Comparison of ENCODE assay signal across 34 mouse cellular contexts in genomic region chr11:49112624-49113219, GRCm38 (mm10). TPM values are rescaled to one million over a fixed set of nuclear protein-coding genes. Genes with fewer than 3 reads are reported as not detected.
DNase-seq lines count a peak whose midpoint lies in the region; ATAC-seq and TF ChIP-seq lines count a peak whose summit lies in the region.
"Had no signal": no experiment of that assay in that cellular context is flagged by ENCODE, and none has a peak within 500 bp of the region (broad histone marks: within the 10 kb centered on the region; RNA-seq: fewer than 3 reads in every experiment).

No protein-coding gene starts in this region.

- DNase-seq in kidney, postnatal 4 days, result peak; percentile 35 to 43
- DNase-seq in kidney, postnatal 25 days, result no peak
- DNase-seq in lung, embryonic 14.5 days, result peak; percentile 68
- DNase-seq in lung, postnatal 25 days (ENCODE audit: low spot score), result no peak
- no peak for DNase-seq in thymus, postnatal 14 days
- DNase-seq: adrenal gland, adult 2 months; cerebellum, adult 18-20 months; cerebellum, postnatal 14 days; gastrocnemius, adult 2 months; heart, postnatal 4 days; kidney, adult 11 months; liver, embryonic 13.5 days; lung, adult 2 months; lung, postnatal 36 days; retina, postnatal 1 day; thymus, adult 2 months had no signal

- no peak overlapping the region for H3K4me2 ChIP-seq in lung, embryonic 14.5 days
- H3K4me2 ChIP-seq in intestine, embryonic 15.5 days (replicated peaks), result no peak overlapping the region
- H3K4me2 ChIP-seq: hindbrain, embryonic 15.5 days; liver, embryonic 13.5 days; midbrain, embryonic 15.5 days; neural tube, embryonic 12.5 days had no signal

- 64% methylated on average over 6 of the region's 6 CpGs for WGBS in lung, embryonic 14.5 days
- 62% methylated on average over 6 of the region's 6 CpGs for WGBS in intestine, embryonic 15.5 days

- H3K9ac ChIP-seq in lung, embryonic 14.5 days, result no peak overlapping the region
- H3K9ac ChIP-seq in intestine, embryonic 15.5 days, result no peak overlapping the region
- H3K9ac ChIP-seq: hindbrain, embryonic 15.5 days; liver, embryonic 13.5 days; midbrain, embryonic 15.5 days; neural tube, embryonic 12.5 days had no signal

- TF ChIP-seq CTCF in lung, embryonic 14.5 days (IDR thresholded peaks at IDR 0.05; ENCODE audit: low read depth), result no peak

- H3K36me3 ChIP-seq in lung, embryonic 14.5 days (ENCODE audit: insufficient read depth), result no peaks in the 10 kb centered on the region
- H3K36me3 ChIP-seq in intestine, embryonic 15.5 days, result no peaks in the 10 kb centered on the region
- H3K36me3 ChIP-seq: forebrain, embryonic 10.5 days; hindbrain, embryonic 15.5 days; liver, embryonic 13.5 days; midbrain, embryonic 15.5 days; neural tube, embryonic 12.5 days had no signal

- H3K27ac ChIP-seq in lung, embryonic 14.5 days (ENCODE audit: low read depth), result no peak overlapping the region
- H3K27ac ChIP-seq in intestine, embryonic 15.5 days, result no peak overlapping the region
- H3K27ac ChIP-seq: forebrain, embryonic 10.5 days; gastrocnemius, adult 2 months; hindbrain, embryonic 15.5 days; layer of hippocampus, adult 2 months; liver, embryonic 13.5 days; midbrain, embryonic 15.5 days; neural tube, embryonic 12.5 days; stomach, postnatal 0 days had no signal

- no peaks in the 10 kb centered on the region for H3K4me1 ChIP-seq in lung, embryonic 14.5 days (ENCODE audit: insufficient read depth)
- no peaks in the 10 kb centered on the region for H3K4me1 ChIP-seq in intestine, embryonic 15.5 days (replicated peaks)
- H3K4me1 ChIP-seq: hindbrain, embryonic 15.5 days; liver, embryonic 13.5 days; midbrain, embryonic 15.5 days; neural tube, embryonic 12.5 days had no signal

- ATAC-seq in lung, embryonic 14.5 days (ENCODE audit: insufficient read depth), result peak; percentile 77; the same call in 1 of the 2 replicates
- peak; percentile 61 for ATAC-seq in intestine, embryonic 15.5 days
- ATAC-seq in megakaryocyte progenitor cell, adult 5-6 weeks (replicated peaks; ENCODE audit: poor library complexity), result 0 out of 2 replicates have a peak, but pooled peaks have one; percentile 20
- ATAC-seq: midbrain, embryonic 15.5 days had no signal

- no peaks in the 10 kb centered on the region for H3K9me3 ChIP-seq in lung, embryonic 14.5 days (ENCODE audit: low read depth, low read length)
- no peaks in the 10 kb centered on the region for H3K9me3 ChIP-seq in intestine, embryonic 15.5 days
- H3K9me3 ChIP-seq: forebrain, embryonic 10.5 days; hindbrain, embryonic 15.5 days; liver, embryonic 13.5 days; midbrain, embryonic 15.5 days; neural tube, embryonic 12.5 days had no signal

- H3K27me3 ChIP-seq in lung, embryonic 14.5 days (ENCODE audit: insufficient read depth, low read length), result no peaks in the 10 kb centered on the region
- no peaks in the 10 kb centered on the region for H3K27me3 ChIP-seq in intestine, embryonic 15.5 days (replicated peaks)
- H3K27me3 ChIP-seq: hindbrain, embryonic 15.5 days; liver, embryonic 13.5 days; midbrain, embryonic 15.5 days; neural tube, embryonic 12.5 days had no signal

- H3K4me3 ChIP-seq in lung, embryonic 14.5 days (ENCODE audit: low read depth, low read length), result no peak overlapping the region
- H3K4me3 ChIP-seq in intestine, embryonic 15.5 days (replicated peaks), result no peak overlapping the region
- H3K4me3 ChIP-seq: forebrain, embryonic 10.5 days; gastrocnemius, adult 2 months; hindbrain, embryonic 15.5 days; layer of hippocampus, adult 2 months; liver, embryonic 13.5 days; midbrain, embryonic 15.5 days; neural tube, embryonic 12.5 days had no signal

RNA-seq across cellular contexts. Expression of gene Olfr1396, which starts 2.0 kb away (rescaled TPM):
- not detected in 2 replicates for polyA plus RNA-seq in lung, embryonic 14.5 days (2014; fragmentation: Nextera tagmentation; extraction: Ambion mirVana)
- not detected in 2 replicates for polyA plus RNA-seq in intestine, embryonic 15.5 days (2015; fragmentation: Nextera tagmentation; extraction: Ambion mirVana)
- not detected in 2 replicates for total RNA-seq in megakaryocyte progenitor cell, adult 5-6 weeks (2015)
- total RNA-seq in megakaryocyte progenitor cell, adult 5-6 weeks (2017), result not detected in 2 replicates
- total RNA-seq: gastrocnemius, adult 2 months; layer of hippocampus, adult 2 months; MEL had no signal
- polyA plus RNA-seq: C2C12; embryonic facial prominence, embryonic 11.5 days; forebrain, embryonic 10.5 days; heart, embryonic 14.5 days; hindbrain, embryonic 15.5 days; kidney, embryonic 16.5 days; liver, embryonic 13.5 days; midbrain, embryonic 15.5 days; neural tube, embryonic 12.5 days; small intestine, adult 2 months had no signal

RNA-seq across cellular contexts. Expression of gene Olfr1395, which starts 29.4 kb away (rescaled TPM):
- polyA plus RNA-seq in lung, embryonic 14.5 days (2014; fragmentation: Nextera tagmentation; extraction: Ambion mirVana), result not detected in 2 replicates
- polyA plus RNA-seq in intestine, embryonic 15.5 days (2015; fragmentation: Nextera tagmentation; extraction: Ambion mirVana), result not detected in 2 replicates
- total RNA-seq in megakaryocyte progenitor cell, adult 5-6 weeks (2015), result not detected in 2 replicates
- total RNA-seq in megakaryocyte progenitor cell, adult 5-6 weeks (2017), result not detected in 2 replicates
- total RNA-seq: adrenal gland, adult 2 months; adrenal gland, postnatal 4 days; gastrocnemius, adult 2 months; gastrocnemius, postnatal 4 days; heart, postnatal 4 days; layer of hippocampus, adult 2 months; MEL had no signal
- polyA plus RNA-seq: adrenal gland, adult 2 months; C2C12; embryonic facial prominence, embryonic 11.5 days; forebrain, embryonic 10.5 days; heart, embryonic 14.5 days; hindbrain, embryonic 15.5 days; kidney, embryonic 16.5 days; limb, embryonic 14.5 days; liver, embryonic 13.5 days; lung, adult 2 months; midbrain, embryonic 15.5 days; neural tube, embryonic 12.5 days; small intestine, adult 2 months; stomach, postnatal 0 days; thymus, adult 2 months; urinary bladder, adult 2 months had no signal

RNA-seq across cellular contexts. Expression of gene Ifi47, which starts 36.3 kb away (rescaled TPM):
- polyA plus RNA-seq in lung, embryonic 14.5 days (2014; fragmentation: Nextera tagmentation; extraction: Ambion mirVana), result 1.2 and 1.8 TPM in 2 replicates
- 3.1 and 3.2 TPM in 2 replicates for polyA plus RNA-seq in intestine, embryonic 15.5 days (2015; fragmentation: Nextera tagmentation; extraction: Ambion mirVana)
- total RNA-seq in megakaryocyte progenitor cell, adult 5-6 weeks (2015), result 129 and 147 TPM in 2 replicates
- 54.3 and 57.2 TPM in 2 replicates for total RNA-seq in megakaryocyte progenitor cell, adult 5-6 weeks (2017)

RNA-seq across cellular contexts. Expression of gene Olfr1394, which starts 41.5 kb away (rescaled TPM):
- polyA plus RNA-seq in lung, embryonic 14.5 days (2014; fragmentation: Nextera tagmentation; extraction: Ambion mirVana), result not detected in 2 replicates
- polyA plus RNA-seq in intestine, embryonic 15.5 days (2015; fragmentation: Nextera tagmentation; extraction: Ambion mirVana), result not detected in 2 replicates
- not detected in 2 replicates for total RNA-seq in megakaryocyte progenitor cell, adult 5-6 weeks (2015)
- total RNA-seq in megakaryocyte progenitor cell, adult 5-6 weeks (2017), result not detected in 2 replicates
- total RNA-seq: adrenal gland, adult 2 months; adrenal gland, postnatal 4 days; gastrocnemius, adult 2 months; gastrocnemius, postnatal 4 days; heart, postnatal 4 days; layer of hippocampus, adult 2 months; MEL had no signal
- polyA plus RNA-seq: adrenal gland, adult 2 months; C2C12; embryonic facial prominence, embryonic 11.5 days; forebrain, embryonic 10.5 days; heart, embryonic 14.5 days; hindbrain, embryonic 15.5 days; kidney, embryonic 16.5 days; limb, embryonic 14.5 days; liver, embryonic 13.5 days; lung, adult 2 months; midbrain, embryonic 15.5 days; neural tube, embryonic 12.5 days; small intestine, adult 2 months; stomach, postnatal 0 days; thymus, adult 2 months; urinary bladder, adult 2 months had no signal

RNA-seq across cellular contexts. Expression of gene Tgtp2, which starts 48.7 kb away (rescaled TPM):
- 0.09 and 0.16 TPM in 2 replicates for polyA plus RNA-seq in lung, embryonic 14.5 days (2014; fragmentation: Nextera tagmentation; extraction: Ambion mirVana)
- polyA plus RNA-seq in intestine, embryonic 15.5 days (2015; fragmentation: Nextera tagmentation; extraction: Ambion mirVana), result 0.56 and 0.88 TPM in 2 replicates
- 16.8 and 24.5 TPM in 2 replicates for total RNA-seq in megakaryocyte progenitor cell, adult 5-6 weeks (2015)
- 56.3 and 82.0 TPM in 2 replicates for total RNA-seq in megakaryocyte progenitor cell, adult 5-6 weeks (2017)
- total RNA-seq: gastrocnemius, postnatal 4 days; heart, postnatal 4 days had no signal
- polyA plus RNA-seq: embryonic facial prominence, embryonic 11.5 days; forebrain, embryonic 10.5 days; heart, embryonic 14.5 days; hindbrain, embryonic 15.5 days; midbrain, embryonic 15.5 days; neural tube, embryonic 12.5 days had no signal

Comparison
In these comparisons a context has a peak if more than half of its experiments do, and no peak if none do; other contexts are left out.
1. DNase-seq: peak in kidney, postnatal 4 days (2 of 2) and lung, embryonic 14.5 days (single experiment); none in kidney, postnatal 25 days (0 of 2), lung, postnatal 25 days (single experiment) and thymus, postnatal 14 days (single experiment).
2. ATAC-seq: peak in every context shown above with its lines; median percentile 77 in lung, embryonic 14.5 days; 61 in intestine, embryonic 15.5 days; 20 in megakaryocyte progenitor cell, adult 5-6 weeks.